Comparison of ENCODE assay signal across 20 mouse cellular contexts in the genomic region with DNA sequence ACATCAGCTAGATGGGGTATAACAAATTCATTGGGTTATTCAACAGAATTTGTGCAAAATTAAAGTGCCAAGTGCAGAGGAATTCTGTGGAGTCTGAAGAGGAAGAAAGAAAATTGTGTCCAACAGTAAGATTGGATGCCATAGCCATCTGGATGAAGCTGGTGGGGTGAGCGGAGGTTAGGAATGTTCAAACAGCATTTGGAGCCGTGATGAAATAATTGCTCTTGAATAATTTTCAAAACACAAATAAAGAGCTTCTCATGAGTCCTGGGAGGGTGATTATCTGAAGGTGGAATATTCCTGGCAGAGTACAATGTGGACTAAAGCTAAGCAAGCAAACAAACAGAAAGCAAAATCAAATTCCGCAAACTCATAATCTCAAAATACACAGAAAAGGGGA.
"Had no signal": no experiment of that assay in that cellular context is flagged by ENCODE, and none has a peak within 500 bp of the region (broad histone marks: within the 10 kb centered on the region; RNA-seq: fewer than 3 reads in every experiment).

No protein-coding gene starts in this region.

- H3K4me1 ChIP-seq: kidney, embryonic 15.5 days; liver, embryonic 15.5 days; megakaryocyte, embryonic 14.5 days; midbrain, embryonic 10.5 days; midbrain, embryonic 13.5 days; neural tube, embryonic 13.5 days had no signal

- H3K4me3 ChIP-seq: kidney, embryonic 15.5 days; left cerebral cortex, adult 2 months; liver, embryonic 15.5 days; megakaryocyte, embryonic 14.5 days; midbrain, embryonic 10.5 days; midbrain, embryonic 13.5 days; myocyte; neural tube, embryonic 13.5 days had no signal

- H3K9ac ChIP-seq: kidney, embryonic 15.5 days; liver, embryonic 15.5 days; lung, embryonic 14.5 days; midbrain, embryonic 13.5 days; neural tube, embryonic 13.5 days had no signal

- H3K27me3 ChIP-seq: kidney, embryonic 15.5 days; liver, embryonic 15.5 days; megakaryocyte, embryonic 14.5 days; midbrain, embryonic 13.5 days; neural tube, embryonic 13.5 days had no signal

- DNase-seq: kidney, adult 8-10 months; kidney, postnatal 10 days; kidney, postnatal 36 days; layer of hippocampus, postnatal 36 days; lung, embryonic 14.5 days; lung, postnatal 14 days; retina, postnatal 1 day; right cerebral cortex, postnatal 25 days; thymus, adult 18-20 months; thymus, postnatal 36 days had no signal

- H3K36me3 ChIP-seq: kidney, embryonic 15.5 days; liver, embryonic 15.5 days; midbrain, embryonic 10.5 days; midbrain, embryonic 13.5 days; neural tube, embryonic 13.5 days had no signal

- H3K27ac ChIP-seq: kidney, embryonic 15.5 days; left cerebral cortex, adult 2 months; liver, embryonic 15.5 days; midbrain, embryonic 10.5 days; midbrain, embryonic 13.5 days; neural tube, embryonic 13.5 days had no signal

- ATAC-seq: midbrain, embryonic 13.5 days; midbrain, embryonic 16.5 days had no signal

- H3K4me2 ChIP-seq: kidney, embryonic 15.5 days; liver, embryonic 11.5 days; liver, embryonic 15.5 days; lung, embryonic 14.5 days; midbrain, embryonic 13.5 days; neural tube, embryonic 13.5 days had no signal

- H3K9me3 ChIP-seq: kidney, embryonic 15.5 days; liver, embryonic 15.5 days; megakaryocyte, embryonic 14.5 days; midbrain, embryonic 10.5 days; midbrain, embryonic 13.5 days; neural tube, embryonic 13.5 days had no signal
